Mouse (Mus musculus) neural tube, embryonic 13.5 days (tissue): ENCODE measurements around the gene Rnaset2b. TPM values are rescaled to one million over a fixed set of nuclear protein-coding genes. Genes with fewer than 3 reads are reported as not detected.
"Not testable (repeated sequence)": the region's sequence is repeated elsewhere in the genome, so short reads cannot be mapped to it uniquely, and the experiment has no call there.

Experiments
- ATAC-seq: fragments of 200-750 bp; cut with Nextera tagmentation; 2 replicates; pipeline ENCODE4 v1.8.0; 2017; ENCODE audit warnings: low read depth, mild to moderate bottlenecking, moderate TSS enrichment, moderate library complexity
- H3K27ac ChIP-seq: fragments of 300-500 bp; sonication (generic); replicated peaks from 2 replicates; pipeline ENCODE4 v1.5.1; 2015; ENCODE audit warnings: moderate library complexity, mild to moderate bottlenecking, inconsistent platforms
- H3K27me3 ChIP-seq: fragments of 300-500 bp; sonication (generic); 2 replicates; pipeline ENCODE4 v1.6.1; 2015; ENCODE audit warnings: mild to moderate bottlenecking, inconsistent platforms
- H3K36me3 ChIP-seq: fragments of 300-500 bp; sonication (generic); 2 replicates; pipeline ENCODE4 v1.6.1; 2015; ENCODE audit warnings: mild to moderate bottlenecking, inconsistent platforms
- H3K4me1 ChIP-seq: fragments of 300-500 bp; sonication (generic); replicated peaks from 2 replicates; pipeline ENCODE4 v1.6.1; 2015; ENCODE audit warnings: inconsistent platforms
- H3K4me2 ChIP-seq: fragments of 300-500 bp; sonication (generic); 2 replicates; pipeline ENCODE4 v1.6.1; 2015; ENCODE audit warnings: inconsistent platforms, mild to moderate bottlenecking, moderate library complexity
- H3K4me3 ChIP-seq: fragments of 300-500 bp; sonication (generic); 2 replicates; pipeline ENCODE4 v1.5.1; 2015; ENCODE audit warnings: mild to moderate bottlenecking, inconsistent platforms
- H3K9ac ChIP-seq: fragments of 300-500 bp; sonication (generic); 2 replicates; pipeline ENCODE4 v1.6.1; 2015; ENCODE audit warnings: moderate library complexity, mild to moderate bottlenecking, inconsistent platforms
- H3K9me3 ChIP-seq: fragments of 300-500 bp; sonication (generic); 2 replicates; pipeline ENCODE4 v1.6.1; 2016; ENCODE audit warnings: inconsistent platforms
- WGBS: fragments of 180-500 bp; shearing (Covaris S2); methylation state at CpG from one replicate; pipeline ENCODE4 v1.1.7; 2015; 5-methylcytosine and 5-hydroxymethylcytosine counted together
- polyA plus RNA-seq: library from polyadenylated mRNA; unstranded; fragments of >200 nt; fragmentation: Nextera tagmentation; extraction: Ambion mirVana; gene quantifications from 2 replicates; pipeline ENCODE4 v1.2.1, GENCODE M21; 2015

Rnaset2b gene
- 95.7 and 102 TPM in 2 replicates for polyA plus RNA-seq

DNA sequence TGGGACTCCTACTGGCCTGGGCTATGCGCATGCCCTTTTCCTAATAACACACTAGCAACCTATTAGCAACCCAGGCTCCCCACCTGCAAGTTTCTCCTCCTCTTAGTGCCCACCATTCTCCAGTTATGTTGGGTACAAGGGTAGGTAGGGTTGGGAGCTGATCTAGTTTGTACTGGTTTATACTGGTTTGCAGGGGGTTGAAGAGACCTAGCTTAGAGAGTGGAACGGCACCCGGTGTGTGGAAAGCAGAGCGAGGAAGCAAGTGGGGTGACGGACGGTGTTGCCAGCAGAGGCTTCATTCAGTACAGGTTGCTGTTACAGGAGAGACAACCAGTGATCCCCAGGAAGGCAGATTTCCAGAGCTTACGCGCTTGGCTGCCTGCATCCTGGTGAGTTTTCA, at the start of gene Rnaset2b:
TSS of gene Rnaset2b (plus strand) at position 301 of the 400 bp plus-strand sequence.
- H3K4me1 ChIP-seq, H3K4me2 ChIP-seq, H3K27me3 ChIP-seq, ATAC-seq, H3K9me3 ChIP-seq, H3K27ac ChIP-seq, H3K36me3 ChIP-seq, H3K9ac ChIP-seq, H3K4me3 ChIP-seq: not testable (repeated sequence)
- WGBS, result 78% methylated on average over 1 of the region's 8 CpGs

- H3K9me3 ChIP-seq, H3K27me3 ChIP-seq, H3K27ac ChIP-seq, H3K9ac ChIP-seq, ATAC-seq, H3K4me1 ChIP-seq, H3K4me3 ChIP-seq, H3K4me2 ChIP-seq, H3K36me3 ChIP-seq: not testable (repeated sequence)
- WGBS, result 86% methylated on average over 7 of the region's 7 CpGs
Measured at GRCm38 (mm10) chr17:6931625-6932024, 38.8 kb upstream of the Rnaset2b start.

DNA sequence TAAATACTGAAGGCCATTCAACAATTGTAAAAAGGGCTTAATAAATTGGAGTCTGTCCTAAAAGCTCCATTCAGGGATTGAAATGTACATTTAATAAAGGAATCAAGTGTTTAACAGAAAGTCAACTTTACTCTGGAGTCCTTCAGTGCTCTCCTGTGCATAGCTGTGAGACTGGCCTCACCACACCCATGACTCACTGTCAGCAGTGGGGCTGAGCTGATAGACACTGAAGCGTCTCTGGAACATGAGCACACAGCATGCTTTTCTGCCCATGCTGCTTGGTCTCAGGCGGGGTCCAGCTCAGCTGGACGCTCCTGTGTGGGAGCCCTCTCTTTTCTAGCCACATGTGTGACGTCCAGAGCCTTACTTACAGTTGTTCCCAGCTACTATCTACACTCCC, 27.9 kb upstream of the Rnaset2b start:
- H3K4me2 ChIP-seq, H3K27ac ChIP-seq, H3K9ac ChIP-seq, H3K4me1 ChIP-seq, ATAC-seq, H3K36me3 ChIP-seq, H3K9me3 ChIP-seq, H3K27me3 ChIP-seq, H3K4me3 ChIP-seq: not testable (repeated sequence)
- no CpG with 5 or more reads among the region's 4 CpGs for WGBS

DNA sequence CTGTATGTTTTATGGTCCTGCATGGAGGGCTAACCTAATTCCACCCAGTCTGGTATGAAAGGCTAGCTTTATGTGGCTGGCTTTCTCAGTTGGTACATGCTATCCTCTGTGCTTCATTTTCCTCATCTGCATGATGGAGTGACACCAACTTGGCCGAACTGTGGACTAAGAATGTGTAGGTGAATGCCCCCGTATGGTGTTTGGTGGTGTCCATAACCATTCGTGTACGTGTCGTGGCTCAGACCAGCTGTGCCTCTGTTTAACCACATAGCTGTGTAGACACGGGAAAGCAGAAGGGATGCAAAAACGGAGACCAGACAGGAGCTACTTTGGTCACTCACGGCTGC, 22.8 kb upstream of the Rnaset2b start:
- Histone ChIP-seq H3K9ac (0 out of 2 replicates have a peak overlapping the region, but pooled peaks have one; percentile 72), H3K4me2 (peak overlapping the region; percentile 63), H3K4me3 (peak overlapping the region; percentile 54)
- H3K9me3 ChIP-seq, H3K27me3 ChIP-seq, H3K27ac ChIP-seq, H3K36me3 ChIP-seq, H3K4me1 ChIP-seq: not testable (repeated sequence)
- no CpG with 5 or more reads among the region's 8 CpGs for WGBS
- peak; percentile 1; the same call in 1 of the 2 replicates for ATAC-seq

- H3K9me3 ChIP-seq, H3K27me3 ChIP-seq, H3K4me1 ChIP-seq, H3K36me3 ChIP-seq: not testable (repeated sequence)
- ATAC-seq, result peak; percentile 98
- H3K27ac ChIP-seq, result peak within 1 kb of the TSS; percentile 88
- under 1% methylated on average over 69 of the region's 73 CpGs for whole genome bisulfite sequencing
- H3K9ac ChIP-seq, result peak within 1 kb of the TSS; percentile 72
- H3K4me3 ChIP-seq, result peak within 1 kb of the TSS; percentile 54
- H3K4me2 ChIP-seq, result peak within 1 kb of the TSS; percentile 63
Measured at GRCm38 (mm10) chr17:6947984-6948768, 22.3 kb upstream of the Rnaset2b start, which contains the start of gene Rsph3b. TSS of gene Rsph3b (minus strand) at chr17:6948682.

GRCm38 (mm10) chr17:6948769-6949228, 21.6 kb upstream of the Rnaset2b start:
- Histone ChIP-seq H3K4me2 (peak overlapping the region; percentile 63), H3K4me3 (peak overlapping the region; percentile 54), H3K27ac (peak overlapping the region; percentile 88), H3K9ac (peak overlapping the region; percentile 72)
- not testable (repeated sequence) for H3K27me3 ChIP-seq, H3K36me3 ChIP-seq, H3K4me1 ChIP-seq, H3K9me3 ChIP-seq
- peak; percentile 45; the same call in 1 of the 2 replicates for ATAC-seq
- 19% methylated on average over 9 of the region's 9 CpGs for WGBS

- H3K9ac ChIP-seq, H3K4me1 ChIP-seq, H3K4me3 ChIP-seq, H3K27me3 ChIP-seq, H3K4me2 ChIP-seq, H3K9me3 ChIP-seq, H3K36me3 ChIP-seq, H3K27ac ChIP-seq, ATAC-seq: not testable (repeated sequence)
- 87% methylated on average over 7 of the region's 8 CpGs for WGBS
Measured at GRCm38 (mm10) chr17:6958881-6959280, 11.6 kb upstream of the Rnaset2b start.

DNA sequence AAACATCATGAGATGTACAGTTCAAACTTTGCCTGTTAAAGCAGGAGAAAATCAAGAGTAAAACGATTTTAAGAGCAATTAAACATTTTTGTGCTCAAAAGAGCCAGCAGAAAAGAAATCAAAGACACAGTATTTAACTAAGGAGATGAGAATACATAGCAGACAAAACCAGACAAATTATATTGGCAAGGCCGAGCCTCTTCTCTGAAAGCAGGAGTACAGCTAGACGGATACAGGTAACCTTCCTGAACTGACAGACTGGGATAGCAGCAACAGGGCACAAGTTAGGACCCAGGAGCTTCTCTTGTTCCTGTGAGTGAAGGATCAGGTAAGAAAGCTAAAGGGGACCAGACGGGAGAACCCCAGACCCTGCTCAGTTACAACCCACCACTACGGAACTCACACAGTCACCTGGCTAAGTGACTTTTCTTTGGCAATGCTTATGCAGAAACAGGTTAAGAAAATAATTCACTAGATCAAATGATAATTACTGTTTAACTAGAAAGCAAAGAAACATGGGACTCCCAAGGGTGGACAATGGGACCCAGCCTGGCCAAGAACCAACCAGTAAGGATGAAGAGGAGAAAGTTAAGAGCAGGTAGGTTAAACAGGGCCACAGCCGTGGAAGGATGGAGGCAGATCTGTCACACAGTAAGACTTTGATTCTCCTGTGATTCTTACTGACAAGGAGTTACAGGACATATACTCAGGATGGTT, 10.7 kb upstream of the Rnaset2b start:
- H3K9ac ChIP-seq, H3K9me3 ChIP-seq, H3K4me1 ChIP-seq, ATAC-seq, H3K36me3 ChIP-seq, H3K27ac ChIP-seq, H3K27me3 ChIP-seq: not testable (repeated sequence)
- WGBS, result 73% methylated on average over 5 of the region's 6 CpGs
- peak overlapping the region; percentile 50 for H3K4me3 ChIP-seq
- peak overlapping the region; percentile 56 for H3K4me2 ChIP-seq

GRCm38 (mm10) chr17:6960349-6960748, 10.1 kb upstream of the Rnaset2b start:
- Histone ChIP-seq H3K4me2 (peak overlapping the region; percentile 56), H3K9ac (peak overlapping the region; percentile 71), H3K4me3 (peak overlapping the region; percentile 50)
- H3K4me1 ChIP-seq, ATAC-seq, H3K27me3 ChIP-seq, H3K27ac ChIP-seq, H3K36me3 ChIP-seq, H3K9me3 ChIP-seq: not testable (repeated sequence)
- 2% methylated on average over 12 of the region's 12 CpGs for WGBS

- Histone ChIP-seq H3K4me3 (peak within 1 kb of the TSS; percentile 50), H3K4me2 (peak within 1 kb of the TSS; percentile 56), H3K9ac (peak within 1 kb of the TSS; percentile 71), H3K27ac (0 out of 2 replicates have a peak within 1 kb of the TSS, but pooled peaks have one; percentile 49)
- H3K27me3 ChIP-seq, ATAC-seq, H3K9me3 ChIP-seq, H3K4me1 ChIP-seq, H3K36me3 ChIP-seq: not testable (repeated sequence)
- WGBS, result 2% methylated on average over 26 of the region's 51 CpGs
Measured at GRCm38 (mm10) chr17:6960776-6961175, 9.7 kb upstream of the Rnaset2b start, which contains the start of gene Tagap1. TSS of gene Tagap1 (minus strand) at chr17:6961156.

DNA sequence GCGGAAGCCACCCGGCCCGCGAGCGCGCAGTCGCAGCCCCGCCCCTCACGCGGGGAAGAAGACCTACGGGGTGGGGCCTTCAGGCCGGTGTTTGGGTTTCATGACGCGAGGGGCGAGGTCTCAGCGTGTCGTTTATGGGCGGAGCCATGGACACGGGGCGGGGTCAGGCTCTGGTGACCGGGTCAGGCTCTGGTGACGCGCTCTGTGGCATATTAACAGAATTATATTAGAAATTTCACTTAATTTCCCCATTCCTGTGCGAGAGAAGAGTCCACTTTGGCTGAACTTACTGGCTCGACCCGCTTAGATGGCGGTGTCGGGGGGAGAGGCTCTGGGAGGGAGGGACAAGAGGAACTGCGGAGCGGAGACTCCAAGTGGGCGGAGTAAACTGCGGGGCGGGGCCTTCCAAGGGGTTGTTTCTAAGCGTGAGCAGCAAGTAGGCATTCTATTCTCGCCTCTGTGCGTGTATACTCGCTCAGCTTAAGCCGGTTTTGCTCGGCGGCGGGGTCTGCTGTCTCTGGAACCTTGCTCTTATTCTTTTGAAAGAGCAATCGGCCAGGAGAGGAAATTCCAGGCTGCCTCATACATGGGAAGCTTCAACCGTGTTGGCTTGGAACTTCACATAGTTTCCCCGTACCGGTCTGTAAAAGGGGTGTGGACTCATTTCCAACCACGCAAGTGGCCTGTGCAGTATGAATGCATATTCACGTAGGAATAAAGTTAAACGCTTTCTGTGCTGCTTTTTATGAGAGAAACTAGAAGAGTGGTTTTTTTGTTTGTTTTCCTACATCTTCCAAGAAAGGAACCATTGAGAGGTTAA, 9.0 kb upstream of the Rnaset2b start:
- not testable (repeated sequence) for H3K36me3 ChIP-seq, H3K27ac ChIP-seq, H3K9me3 ChIP-seq, H3K27me3 ChIP-seq, H3K4me1 ChIP-seq, H3K9ac ChIP-seq
- Histone ChIP-seq H3K4me2 (peak overlapping the region; percentile 47), H3K4me3 (peak overlapping the region; percentile 50)
- ATAC-seq, result peak; percentile 96
- 1% methylated on average over 20 of the region's 48 CpGs for WGBS

DNA sequence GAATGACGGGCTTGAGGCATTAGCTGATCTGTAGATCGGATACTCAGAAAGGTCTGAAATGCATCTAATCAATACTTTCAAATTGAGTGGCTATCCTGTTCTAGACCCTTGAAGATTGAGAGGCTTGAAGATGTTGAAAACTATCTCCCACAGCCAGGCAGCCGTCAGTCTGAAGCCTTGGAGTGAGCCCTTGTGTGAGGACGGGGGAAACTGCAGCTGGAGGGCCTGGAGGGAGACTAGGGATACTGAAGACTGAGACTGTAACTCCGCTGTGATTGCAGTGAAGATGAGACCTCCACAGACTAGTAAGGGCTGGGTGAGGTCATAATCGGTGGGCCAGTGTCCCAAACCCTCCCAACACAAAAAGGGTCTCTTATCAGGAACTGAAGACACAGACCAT, 8.1 kb upstream of the Rnaset2b start:
- H3K9ac ChIP-seq, H3K4me2 ChIP-seq, H3K27ac ChIP-seq, H3K4me3 ChIP-seq, H3K27me3 ChIP-seq, H3K36me3 ChIP-seq, H3K4me1 ChIP-seq, ATAC-seq, H3K9me3 ChIP-seq: not testable (repeated sequence)
- 79% methylated on average over 4 of the region's 6 CpGs for WGBS
